Mouse (Mus musculus): ENCODE measurements at regions not wholly inside any gene's neighbourhood (a gene's known extent, or its start where the extent isn't known, plus 50 kb on each side); places are given as distances from the start of the nearest gene placed in this dataset.

- TF ChIP-seq SRF (IDR thresholded peaks at IDR 0.05; ENCODE audit: control insufficient read depth, insufficient read length, low read depth) (no peak), TCF12 (IDR thresholded peaks at IDR 0.05; ENCODE audit: insufficient read depth, poor library complexity, severe bottlenecking) (no peak), POLR2A (IDR thresholded peaks at IDR 0.05; ENCODE audit: insufficient read length, low read depth) (no peak), MYOG (IDR thresholded peaks at IDR 0.05; ENCODE audit: control insufficient read depth in 1 of 3, insufficient read depth in 1 of 3, insufficient read length in 2 of 3, low read depth in 2 of 3) (no peak), TCF3 (IDR thresholded peaks at IDR 0.05; ENCODE audit: insufficient read length, low read depth) (no peak)
These were observed 383.4 kb upstream of the Ercc4 start for GRCm38 (mm10) chr16:12726043-12726442.

All from myocyte (in vitro differentiated cells).